ENCODE assay signal across 9 mouse cellular contexts in genomic region chr7:84687653-84688580, GRCm38 (mm10). TPM values are rescaled to one million over a fixed set of nuclear protein-coding genes. Genes with fewer than 3 reads are reported as not detected.
DNase-seq lines count a peak whose midpoint lies in the region; ATAC-seq and TF ChIP-seq lines count a peak whose summit lies in the region.
"Had no signal": no experiment of that assay in that cellular context is flagged by ENCODE, and none has a peak within 500 bp of the region (broad histone marks: within the 10 kb centered on the region; RNA-seq: fewer than 3 reads in every experiment).

No protein-coding gene starts in this region.

- 0 out of 2 replicates have a peak overlapping the region, but pooled peaks have one; percentile 4 for H3K27ac ChIP-seq in heart, adult 2 months
- peak overlapping the region; percentile 43; the same call in 1 of the 2 replicates for H3K27ac ChIP-seq in testis, adult 2 months (ENCODE audit: control insufficient read depth, insufficient read depth, low read depth, low read length)
- H3K27ac ChIP-seq in limb, embryonic 14.5 days (replicated peaks; ENCODE audit: low read depth, low read length), result no peak overlapping the region
- H3K27ac ChIP-seq in stomach, embryonic 16.5 days (ENCODE audit: low read length), result no peak overlapping the region
- H3K27ac ChIP-seq: embryonic facial prominence, embryonic 15.5 days had no signal

- DNase-seq in heart, adult 2 months, result peak; percentile 17 to 23
- DNase-seq in heart, postnatal 10 days, result no peak
- DNase-seq in testis, postnatal 10 days (ENCODE audit: low spot score), result no peak
- no peak for DNase-seq in limb, embryonic 14.5 days (ENCODE audit: low spot score)
- no peak for DNase-seq in natural killer cell, adult 2 months (ENCODE audit: low spot score in 2 of 2)
- DNase-seq in right cerebral cortex, postnatal 10 days (ENCODE audit: low spot score in 2 of 2), result no peak

- H3K79me2 ChIP-seq in heart, adult 2 months (replicated peaks; ENCODE audit: control insufficient read depth, insufficient read depth, low read length), result no peaks in the 10 kb centered on the region; the same call in 1 of the 2 replicates

- peak overlapping the region; percentile 75 for H3K4me2 ChIP-seq in limb, embryonic 14.5 days (replicated peaks; ENCODE audit: low read depth, low read length, severe bottlenecking)
- peak overlapping the region; percentile 59 for H3K4me2 ChIP-seq in stomach, embryonic 16.5 days (ENCODE audit: low read depth, low read length)

- no peaks in the 10 kb centered on the region; the same call in none of the 2 replicates for H3K4me1 ChIP-seq in heart, adult 2 months (ENCODE audit: control insufficient read depth, insufficient read depth, low read length)
- H3K4me1 ChIP-seq in testis, adult 2 months (ENCODE audit: control insufficient read depth, insufficient read depth, low read length), result peaks cover 3% of the 10 kb centered on the region
- H3K4me1 ChIP-seq in limb, embryonic 14.5 days (ENCODE audit: control insufficient read depth, insufficient read depth, low read length), result no peaks in the 10 kb centered on the region
- H3K4me1 ChIP-seq in stomach, embryonic 16.5 days (ENCODE audit: control insufficient read depth, insufficient read depth, low read length), result no peaks in the 10 kb centered on the region

- H3K9ac ChIP-seq in heart, adult 2 months (ENCODE audit: low read depth, low read length), result no peak overlapping the region
- no peak overlapping the region for H3K9ac ChIP-seq in limb, embryonic 14.5 days (ENCODE audit: low read depth, low read length, severe bottlenecking)
- H3K9ac ChIP-seq in stomach, embryonic 16.5 days (ENCODE audit: low read length), result no peak overlapping the region
- H3K9ac ChIP-seq: embryonic facial prominence, embryonic 15.5 days had no signal

- H3K27me3 ChIP-seq in heart, adult 2 months (ENCODE audit: control insufficient read depth, insufficient read depth, low read length), result no peaks in the 10 kb centered on the region
- H3K27me3 ChIP-seq in testis, adult 2 months (ENCODE audit: control insufficient read depth, insufficient read depth, low read length), result no peaks in the 10 kb centered on the region
- no peaks in the 10 kb centered on the region for H3K27me3 ChIP-seq in limb, embryonic 14.5 days (ENCODE audit: control insufficient read depth, insufficient read depth, low read length)
- no peaks in the 10 kb centered on the region for H3K27me3 ChIP-seq in stomach, embryonic 16.5 days (ENCODE audit: control insufficient read depth, insufficient read depth, low read length)
- H3K27me3 ChIP-seq: embryonic facial prominence, embryonic 15.5 days had no signal

- TF ChIP-seq EP300 in heart, adult 2 months (IDR thresholded peaks at IDR 0.05; ENCODE audit: insufficient read depth, low read depth, low read length), result no peak

- 0 out of 2 replicates have a peak overlapping the region, but pooled peaks have one; percentile 9 for H3K4me3 ChIP-seq in heart, adult 2 months
- H3K4me3 ChIP-seq in testis, adult 2 months (ENCODE audit: control insufficient read depth, low read depth, low read length), result peak overlapping the region; percentile 60
- H3K4me3 ChIP-seq in limb, embryonic 14.5 days (replicated peaks; ENCODE audit: low read length), result no peak overlapping the region
- H3K4me3 ChIP-seq in stomach, embryonic 16.5 days (replicated peaks; ENCODE audit: low read length), result peak overlapping the region; percentile 23

- TF ChIP-seq CTCF in heart, adult 2 months (IDR thresholded peaks at IDR 0.05), result no peak
- no peak for TF ChIP-seq CTCF in testis, adult 2 months (IDR thresholded peaks at IDR 0.05; ENCODE audit: control insufficient read depth, insufficient read depth, insufficient replicate concordance, low read depth, low read length)

- H3K36me3 ChIP-seq in heart, adult 2 months (ENCODE audit: control insufficient read depth, insufficient read depth, low read length), result peaks cover 4% of the 10 kb centered on the region
- no peaks in the 10 kb centered on the region for H3K36me3 ChIP-seq in testis, adult 2 months (ENCODE audit: control insufficient read depth, insufficient read depth, low read length)
- H3K36me3 ChIP-seq in limb, embryonic 14.5 days (ENCODE audit: control insufficient read depth, insufficient read depth, low read length), result no peaks in the 10 kb centered on the region
- no peaks in the 10 kb centered on the region for H3K36me3 ChIP-seq in stomach, embryonic 16.5 days (ENCODE audit: control insufficient read depth, insufficient read depth, low read length)
- H3K36me3 ChIP-seq: embryonic facial prominence, embryonic 15.5 days had no signal

- no peak for TF ChIP-seq POLR2A in heart, adult 2 months (IDR thresholded peaks at IDR 0.05; ENCODE audit: insufficient read depth, low read depth, low read length)
- TF ChIP-seq POLR2A in testis, adult 2 months (IDR thresholded peaks at IDR 0.05; ENCODE audit: control insufficient read depth, low read depth, low read length), result no peak
- TF ChIP-seq POLR2A in limb, embryonic 14.5 days (IDR thresholded peaks at IDR 0.05; ENCODE audit: borderline replicate concordance, extremely low read depth, insufficient read depth, insufficient read length), result no peak

- no peaks in the 10 kb centered on the region for H3K9me3 ChIP-seq in limb, embryonic 14.5 days (ENCODE audit: control insufficient read depth, low read length)
- H3K9me3 ChIP-seq in stomach, embryonic 16.5 days (replicated peaks; ENCODE audit: control insufficient read depth, low read length), result no peaks in the 10 kb centered on the region
- H3K9me3 ChIP-seq: embryonic facial prominence, embryonic 15.5 days had no signal

- ATAC-seq in limb, embryonic 14.5 days (ENCODE audit: low FRiP score, low read depth), result no peak
- ATAC-seq in stomach, embryonic 16.5 days (ENCODE audit: insufficient read depth, low FRiP score), result no peak

- intact Hi-C loops in heart, adult 2 months (cut with DNase I), result loop anchor here (2.0 kb wide), 1 partner anchor 15 kb away; no protein-coding TSS in a partner anchor
- intact Hi-C loops in heart, postnatal 10 days (cut with DNase I), result loop anchor here (5.0 kb wide), 1 partner anchor 81 kb away; the partner anchor contains the start of gene Fah

- WGBS in heart, adult 2 months, result 52% methylated on average over 12 of the region's 12 CpGs
- 71% methylated on average over 12 of the region's 12 CpGs for WGBS in limb, embryonic 14.5 days
- WGBS in stomach, embryonic 16.5 days, result 51% methylated on average over 12 of the region's 12 CpGs

RNA-seq across cellular contexts. Expression of gene Zfand6, which starts 1.8 kb away (rescaled TPM):
- total RNA-seq in heart, adult 2 months (2021), result 10 to 100 TPM; 82.9 to 93.8 TPM
- polyA plus RNA-seq in heart, adult 2 months (2012; rRNA removed), result 72.9 and 227 TPM in 2 replicates
- total RNA-seq in heart, postnatal 10 days (2021), result 100 to 1,000 TPM in 1 of 2 experiments, 10 to 100 TPM in 1; 97.7 to 103 TPM
- polyA plus RNA-seq in testis, adult 2 months (2012; rRNA removed), result 228 and 287 TPM in 2 replicates
- polyA plus RNA-seq in limb, embryonic 14.5 days (2012; rRNA removed), result 159 and 188 TPM in 2 replicates
- polyA plus RNA-seq in limb, embryonic 14.5 days (2014; fragmentation: Nextera tagmentation; extraction: Ambion mirVana), result 151 and 173 TPM in 2 replicates
- polyA plus RNA-seq in stomach, embryonic 16.5 days (2015; fragmentation: Nextera tagmentation; extraction: Ambion mirVana), result 179 and 180 TPM in 2 replicates

Comparison
In these comparisons a context has a peak if more than half of its experiments do, and no peak if none do; other contexts are left out.
1. DNase-seq: peak in heart, adult 2 months (2 of 2); none in heart, postnatal 10 days (0 of 2), testis, postnatal 10 days (single experiment), limb, embryonic 14.5 days (single experiment), natural killer cell, adult 2 months (0 of 2) and right cerebral cortex, postnatal 10 days (0 of 2).
2. H3K27ac ChIP-seq: peak in heart, adult 2 months (single experiment) and testis, adult 2 months (single experiment); none in limb, embryonic 14.5 days (single experiment) and stomach, embryonic 16.5 days (single experiment).